Mouse (Mus musculus): Measurements from ENCODE around the gene Mrap. TPM values are rescaled to one million over a fixed set of nuclear protein-coding genes. Genes with fewer than 3 reads are reported as not detected.
A peak's percentile ranks its signal among the peaks of the same experiment; 100 is the strongest.

Gene Mrap
- polyA plus RNA-seq, 1 experiment: not detected

- no peak for TF ChIP-seq POLR2A (IDR thresholded peaks at IDR 0.05; ENCODE audit: insufficient read depth, low read length)
- no peak for TF ChIP-seq EP300 (IDR thresholded peaks at IDR 0.05; ENCODE audit: insufficient read depth, low read depth, low read length)
- no peak for TF ChIP-seq CTCF (IDR thresholded peaks at IDR 0.05; ENCODE audit: low read depth, low read length)
- H3K9ac ChIP-seq (ENCODE audit: low read depth, poor library complexity, severe bottlenecking): no peak overlapping the region
- H3K36me3 ChIP-seq (ENCODE audit: control insufficient read depth, insufficient read depth, low read length, poor library complexity, severe bottlenecking): no peaks in the 10 kb centered on the region
- no peaks in the 10 kb centered on the region for H3K9me3 ChIP-seq (replicated peaks; ENCODE audit: control insufficient read depth, insufficient read depth, low read length, poor library complexity, severe bottlenecking)
- peaks cover 6% of the 10 kb centered on the region for H3K4me1 ChIP-seq (ENCODE audit: control insufficient read depth, insufficient read depth, low read length)
- no peak overlapping the region for H3K4me3 ChIP-seq (ENCODE audit: low read depth, low read length)
- H3K27ac ChIP-seq (ENCODE audit: insufficient read depth, low read length): no peak overlapping the region
- H3K27me3 ChIP-seq (ENCODE audit: control insufficient read depth, insufficient read depth, low read length, poor library complexity, severe bottlenecking): no peaks in the 10 kb centered on the region
Observed at GRCm38 (mm10) chr16:90709711-90710289, 28.2 kb upstream of the Mrap start.

- no peak overlapping the region for H3K9ac ChIP-seq (ENCODE audit: low read depth, poor library complexity, severe bottlenecking)
- no peaks in the 10 kb centered on the region for H3K9me3 ChIP-seq (replicated peaks; ENCODE audit: control insufficient read depth, insufficient read depth, low read length, poor library complexity, severe bottlenecking)
- H3K27me3 ChIP-seq (ENCODE audit: control insufficient read depth, insufficient read depth, low read length, poor library complexity, severe bottlenecking): no peaks in the 10 kb centered on the region
- H3K4me1 ChIP-seq (ENCODE audit: control insufficient read depth, insufficient read depth, low read length): peaks cover 6% of the 10 kb centered on the region
- H3K27ac ChIP-seq (ENCODE audit: insufficient read depth, low read length): no peak overlapping the region
- TF ChIP-seq POLR2A (IDR thresholded peaks at IDR 0.05; ENCODE audit: insufficient read depth, low read length) (no peak), CTCF (IDR thresholded peaks at IDR 0.05; ENCODE audit: low read depth, low read length) (no peak), EP300 (IDR thresholded peaks at IDR 0.05; ENCODE audit: insufficient read depth, low read depth, low read length) (no peak)
- no peaks in the 10 kb centered on the region for H3K36me3 ChIP-seq (ENCODE audit: control insufficient read depth, insufficient read depth, low read length, poor library complexity, severe bottlenecking)
- no peak overlapping the region for H3K4me3 ChIP-seq (ENCODE audit: low read depth, low read length)
Observed at GRCm38 (mm10) chr16:90710313-90710712, 27.7 kb upstream of the Mrap start.

- Histone ChIP-seq H3K36me3 (ENCODE audit: control insufficient read depth, insufficient read depth, low read length, poor library complexity, severe bottlenecking) (peaks cover 7% of the 10 kb centered on the region; the same call in 1 of the 2 replicates), H3K27me3 (ENCODE audit: control insufficient read depth, insufficient read depth, low read length, poor library complexity, severe bottlenecking) (no peaks in the 10 kb centered on the region), H3K4me3 (ENCODE audit: low read depth, low read length) (no peak overlapping the region), H3K9me3 (replicated peaks; ENCODE audit: control insufficient read depth, insufficient read depth, low read length, poor library complexity, severe bottlenecking) (no peaks in the 10 kb centered on the region), H3K27ac (ENCODE audit: insufficient read depth, low read length) (no peak overlapping the region), H3K9ac (ENCODE audit: low read depth, poor library complexity, severe bottlenecking) (no peak overlapping the region), H3K4me1 (ENCODE audit: control insufficient read depth, insufficient read depth, low read length) (no peaks in the 10 kb centered on the region)
- TF ChIP-seq EP300 (IDR thresholded peaks at IDR 0.05; ENCODE audit: insufficient read depth, low read depth, low read length) (no peak), CTCF (IDR thresholded peaks at IDR 0.05; ENCODE audit: low read depth, low read length) (no peak), POLR2A (IDR thresholded peaks at IDR 0.05; ENCODE audit: insufficient read depth, low read length) (no peak)
Observed at GRCm38 (mm10) chr16:90724051-90724450, 14.0 kb upstream of the Mrap start.

- Histone ChIP-seq H3K27me3 (ENCODE audit: control insufficient read depth, insufficient read depth, low read length, poor library complexity, severe bottlenecking) (no peaks in the 10 kb centered on the region), H3K4me1 (ENCODE audit: control insufficient read depth, insufficient read depth, low read length) (no peaks in the 10 kb centered on the region), H3K4me3 (ENCODE audit: low read depth, low read length) (peak overlapping the region; percentile 95), H3K36me3 (ENCODE audit: control insufficient read depth, insufficient read depth, low read length, poor library complexity, severe bottlenecking) (no peaks in the 10 kb centered on the region; the same call in 1 of the 2 replicates), H3K9me3 (replicated peaks; ENCODE audit: control insufficient read depth, insufficient read depth, low read length, poor library complexity, severe bottlenecking) (0 out of 2 replicates have a peak, but pooled peaks cover 3% of the 10 kb centered on the region), H3K27ac (ENCODE audit: insufficient read depth, low read length) (no peak overlapping the region), H3K9ac (ENCODE audit: low read depth, poor library complexity, severe bottlenecking) (peak overlapping the region; percentile 58)
- TF ChIP-seq POLR2A (IDR thresholded peaks at IDR 0.05; ENCODE audit: insufficient read depth, low read length): no peak
- no peak for TF ChIP-seq CTCF (IDR thresholded peaks at IDR 0.05; ENCODE audit: low read depth, low read length)
- TF ChIP-seq EP300 (IDR thresholded peaks at IDR 0.05; ENCODE audit: insufficient read depth, low read depth, low read length): no peak
Observed at GRCm38 (mm10) chr16:90726600-90727227, 11.3 kb upstream of the Mrap start.

GRCm38 (mm10) chr16:90727233-90728115, 10.5 kb upstream of the Mrap start, which contains the start of gene Mis18a:
TSS of gene Mis18a (minus strand) at chr16:90727404.
- H3K36me3 ChIP-seq (ENCODE audit: control insufficient read depth, insufficient read depth, low read length, poor library complexity, severe bottlenecking): no peaks in the 10 kb centered on the region; the same call in 1 of the 2 replicates
- H3K9ac ChIP-seq (ENCODE audit: low read depth, poor library complexity, severe bottlenecking): peak within 1 kb of the TSS; percentile 74
- peak within 1 kb of the TSS; percentile 95 for H3K4me3 ChIP-seq (ENCODE audit: low read depth, low read length)
- H3K27me3 ChIP-seq (ENCODE audit: control insufficient read depth, insufficient read depth, low read length, poor library complexity, severe bottlenecking): no peaks in the 10 kb centered on the region
- 0 out of 2 replicates have a peak, but pooled peaks cover 3% of the 10 kb centered on the region for H3K9me3 ChIP-seq (replicated peaks; ENCODE audit: control insufficient read depth, insufficient read depth, low read length, poor library complexity, severe bottlenecking)
- H3K4me1 ChIP-seq (ENCODE audit: control insufficient read depth, insufficient read depth, low read length): no peaks in the 10 kb centered on the region
- TF ChIP-seq POLR2A (IDR thresholded peaks at IDR 0.05; ENCODE audit: insufficient read depth, low read length) (peak; percentile 89), CTCF (IDR thresholded peaks at IDR 0.05; ENCODE audit: low read depth, low read length) (no peak)
- no peak within 1 kb of the TSS for H3K27ac ChIP-seq (ENCODE audit: insufficient read depth, low read length)
